Mouse (Mus musculus): ENCODE results near the gene Ldhc. TPM values are rescaled to one million over a fixed set of nuclear protein-coding genes. Genes with fewer than 3 reads are reported as not detected.

Ldhc gene
- polyA plus RNA-seq, 1 experiment from 2014 or later: not detected

- WGBS: 89% methylated on average over 3 of the region's 3 CpGs
- Histone ChIP-seq H3K9ac (ENCODE audit: low read length) (no peak overlapping the region), H3K27ac (ENCODE audit: low read depth, low read length) (no peak overlapping the region), H3K36me3 (ENCODE audit: control insufficient read depth, insufficient read depth, low read length) (peaks cover 29% of the 10 kb centered on the region), H3K4me3 (ENCODE audit: low read depth, low read length) (no peak overlapping the region), H3K4me1 (ENCODE audit: control insufficient read depth, insufficient read depth, low read length) (peaks cover 18% of the 10 kb centered on the region), H3K4me2 (ENCODE audit: low read length) (no peak overlapping the region), H3K9me3 (replicated peaks; ENCODE audit: control insufficient read depth, low read length) (no peaks in the 10 kb centered on the region), H3K27me3 (replicated peaks; ENCODE audit: control insufficient read depth, insufficient read depth, low read length) (no peaks in the 10 kb centered on the region)
- ATAC-seq (no peak), DNase-seq (ENCODE audit: low spot score) (no peak)
Observed at GRCm38 (mm10) chr7:46916376-46916775, 55.4 kb downstream of the Ldhc start.

GRCm38 (mm10) chr7:46918678-46919371, 57.8 kb downstream of the Ldhc start:
- H3K27ac ChIP-seq (ENCODE audit: low read depth, low read length): peak overlapping the region; percentile 95; the same call in 1 of the 2 replicates
- peak; percentile 37 for DNase-seq (ENCODE audit: low spot score)

GRCm38 (mm10) chr7:46919551-46920176, 58.7 kb downstream of the Ldhc start, which contains the start of gene Tsg101:
TSS of gene Tsg101 (minus strand) at chr7:46919969.
- Histone ChIP-seq H3K4me2 (ENCODE audit: low read length) (peak within 1 kb of the TSS; percentile 79), H3K27ac (ENCODE audit: low read depth, low read length) (peak within 1 kb of the TSS; percentile 95), H3K36me3 (ENCODE audit: control insufficient read depth, insufficient read depth, low read length) (peaks cover 14% of the 10 kb centered on the region; the same call in 1 of the 2 replicates), H3K4me1 (ENCODE audit: control insufficient read depth, insufficient read depth, low read length) (peaks cover 18% of the 10 kb centered on the region), H3K9ac (ENCODE audit: low read length) (peak within 1 kb of the TSS; percentile 99), H3K9me3 (replicated peaks; ENCODE audit: control insufficient read depth, low read length) (no peaks in the 10 kb centered on the region), H3K27me3 (replicated peaks; ENCODE audit: control insufficient read depth, insufficient read depth, low read length) (no peaks in the 10 kb centered on the region), H3K4me3 (ENCODE audit: low read depth, low read length) (peak within 1 kb of the TSS; percentile 97)
- ATAC-seq (peak; percentile 97), DNase-seq (ENCODE audit: low spot score) (peak; percentile 92)
- WGBS: under 1% methylated on average over 73 of the region's 75 CpGs

More at GRCm38 (mm10) chr7:46918678-46919371, 57.8 kb downstream of the Ldhc start:
- Histone ChIP-seq H3K27me3 (replicated peaks; ENCODE audit: control insufficient read depth, insufficient read depth, low read length) (no peaks in the 10 kb centered on the region), H3K4me1 (ENCODE audit: control insufficient read depth, insufficient read depth, low read length) (peaks cover 18% of the 10 kb centered on the region), H3K9me3 (replicated peaks; ENCODE audit: control insufficient read depth, low read length) (no peaks in the 10 kb centered on the region), H3K4me2 (ENCODE audit: low read length) (peak overlapping the region; percentile 75), H3K9ac (ENCODE audit: low read length) (peak overlapping the region; percentile 99), H3K4me3 (ENCODE audit: low read depth, low read length) (peak overlapping the region; percentile 97), H3K36me3 (ENCODE audit: control insufficient read depth, insufficient read depth, low read length) (peaks cover 15% of the 10 kb centered on the region; the same call in 1 of the 2 replicates)
- no peak for ATAC-seq
- 16% methylated on average over 13 of the region's 13 CpGs for WGBS

- H3K36me3 ChIP-seq (ENCODE audit: control insufficient read depth, insufficient read depth, low read length): 0 out of 2 replicates have a peak, but pooled peaks cover 7% of the 10 kb centered on the region
- ATAC-seq: no peak
- no peaks in the 10 kb centered on the region for H3K27me3 ChIP-seq (replicated peaks; ENCODE audit: control insufficient read depth, insufficient read depth, low read length)
- no peaks in the 10 kb centered on the region for H3K9me3 ChIP-seq (replicated peaks; ENCODE audit: control insufficient read depth, low read length)
- H3K9ac ChIP-seq (ENCODE audit: low read length): no peak overlapping the region
- H3K27ac ChIP-seq (ENCODE audit: low read depth, low read length): no peak overlapping the region
- H3K4me1 ChIP-seq (ENCODE audit: control insufficient read depth, insufficient read depth, low read length): peaks cover 18% of the 10 kb centered on the region
- 80% methylated on average over 4 of the region's 4 CpGs for WGBS
- H3K4me3 ChIP-seq (ENCODE audit: low read depth, low read length): no peak overlapping the region
- H3K4me2 ChIP-seq (ENCODE audit: low read length): no peak overlapping the region
- no peak for DNase-seq (ENCODE audit: low spot score)
Observed at GRCm38 (mm10) chr7:46922075-46922474, 61.1 kb downstream of the Ldhc start.

Other genes with a start within 250 kb of the Ldhc start
- 23.4 and 26.1 TPM in 2 replicates for gene Sergef, start 221.4 kb upstream of the Ldhc start, polyA plus RNA-seq (2014; fragmentation: Nextera tagmentation; extraction: Ambion mirVana)
- 0.41 and 0.46 TPM in 2 replicates for gene Tph1, start 188.7 kb upstream of the Ldhc start, polyA plus RNA-seq (2014; fragmentation: Nextera tagmentation; extraction: Ambion mirVana)
- 24.4 and 25.2 TPM in 2 replicates for gene Saal1, start 150.5 kb upstream of the Ldhc start, polyA plus RNA-seq (2014; fragmentation: Nextera tagmentation; extraction: Ambion mirVana)
- gene Saa3, start 145.5 kb upstream of the Ldhc start, polyA plus RNA-seq (2014; fragmentation: Nextera tagmentation; extraction: Ambion mirVana): 0.34 TPM in 1 of 2 replicates, not detected in the other
- not detected in 2 replicates for gene Saa4, start 128.6 kb upstream of the Ldhc start, polyA plus RNA-seq (2014; fragmentation: Nextera tagmentation; extraction: Ambion mirVana)
- gene Saa1, start 118.2 kb upstream of the Ldhc start, polyA plus RNA-seq (2014; fragmentation: Nextera tagmentation; extraction: Ambion mirVana): not detected in 2 replicates
- gene Saa2, start 109.4 kb upstream of the Ldhc start, polyA plus RNA-seq (2014; fragmentation: Nextera tagmentation; extraction: Ambion mirVana): not detected in 2 replicates
- gene Hps5, start 65.1 kb upstream of the Ldhc start, polyA plus RNA-seq (2014; fragmentation: Nextera tagmentation; extraction: Ambion mirVana): 10.1 and 11.3 TPM in 2 replicates
- 53.1 and 56.7 TPM in 2 replicates for gene Gtf2h1, start 65.1 kb upstream of the Ldhc start, polyA plus RNA-seq (2014; fragmentation: Nextera tagmentation; extraction: Ambion mirVana)
- 724 and 871 TPM in 2 replicates for gene Ldha, start 19.7 kb upstream of the Ldhc start, polyA plus RNA-seq (2014; fragmentation: Nextera tagmentation; extraction: Ambion mirVana)
- 519 and 545 TPM in 2 replicates for gene Tsg101, start 58.8 kb downstream of the Ldhc start, polyA plus RNA-seq (2014; fragmentation: Nextera tagmentation; extraction: Ambion mirVana)
- gene Uevld, start 97.3 kb downstream of the Ldhc start, polyA plus RNA-seq (2014; fragmentation: Nextera tagmentation; extraction: Ambion mirVana): 7.4 and 8.2 TPM in 2 replicates
- gene Gm9999, start 122.4 kb downstream of the Ldhc start, polyA plus RNA-seq (2014; fragmentation: Nextera tagmentation; extraction: Ambion mirVana): not detected in 2 replicates
- gene Spty2d1, start 147.2 kb downstream of the Ldhc start, polyA plus RNA-seq (2014; fragmentation: Nextera tagmentation; extraction: Ambion mirVana): 7.8 and 9.3 TPM in 2 replicates
- 22.0 and 24.1 TPM in 2 replicates for gene Tmem86a, start 189.4 kb downstream of the Ldhc start, polyA plus RNA-seq (2014; fragmentation: Nextera tagmentation; extraction: Ambion mirVana)